ENCODE assay signal across 17 mouse cellular contexts in genomic region chr12:102210801-102211200, GRCm38 (mm10).
"Had no signal": no experiment of that assay in that cellular context is flagged by ENCODE, and none has a peak within 500 bp of the region (broad histone marks: within the 10 kb centered on the region; RNA-seq: fewer than 3 reads in every experiment).

No protein-coding gene starts in this region.

- DNase-seq: lung, embryonic 14.5 days; lung, postnatal 10 days; lung, postnatal 4 days; midbrain, embryonic 14.5 days; right cerebral cortex, adult 18-20 months; right cerebral cortex, postnatal 25 days; right cerebral cortex, postnatal 4 days; spleen, adult 18-20 months; thymus, adult 18-20 months; thymus, postnatal 14 days; thymus, postnatal 36 days had no signal

- H3K4me3 ChIP-seq: midbrain, embryonic 10.5 days; midbrain, embryonic 12.5 days; myocyte; neural tube, embryonic 13.5 days; neural tube, embryonic 15.5 days had no signal

- H3K27ac ChIP-seq: liver, embryonic 14.5 days; midbrain, embryonic 10.5 days; midbrain, embryonic 12.5 days; neural tube, embryonic 13.5 days; neural tube, embryonic 15.5 days had no signal

- H3K4me1 ChIP-seq: midbrain, embryonic 10.5 days; midbrain, embryonic 12.5 days had no signal

- H3K27me3 ChIP-seq: midbrain, embryonic 12.5 days; neural tube, embryonic 13.5 days; neural tube, embryonic 15.5 days had no signal

- H3K36me3 ChIP-seq: midbrain, embryonic 10.5 days; midbrain, embryonic 12.5 days; neural tube, embryonic 13.5 days; neural tube, embryonic 15.5 days had no signal
